Mouse (Mus musculus): ENCODE results near the gene Brd2.

GRCm38 (mm10) chr17:34122188-34122984 lies at the start of gene Brd2:
- TF ChIP-seq CTCF (IDR thresholded peaks at IDR 0.05; ENCODE audit: borderline replicate concordance, insufficient read depth, low read depth, low read length) = no peak
- TF ChIP-seq POLR2A (IDR thresholded peaks at IDR 0.05; ENCODE audit: borderline replicate concordance, insufficient read depth, low read length) = peak; percentile 60
